Mouse (Mus musculus) neural tube, embryonic 12.5 days (tissue): ENCODE measurements around the gene Icam2. TPM values are rescaled to one million over a fixed set of nuclear protein-coding genes. Genes with fewer than 3 reads are reported as not detected.
A peak's percentile ranks its signal among the peaks of the same experiment; 100 is the strongest.

Source experiments
- ATAC-seq: fragments of 200-750 bp; cut with Nextera tagmentation; 2 replicates; pipeline ENCODE4 v1.8.0; 2017; ENCODE audit warnings: low read depth, mild to moderate bottlenecking, moderate TSS enrichment, moderate library complexity; ENCODE audit not compliant: low FRiP score
- H3K27ac ChIP-seq: fragments of 300-500 bp; sonication (generic); 2 replicates; pipeline ENCODE4 v1.5.1; 2016
- H3K27me3 ChIP-seq: fragments of 300-500 bp; sonication (generic); replicated peaks from 2 replicates; pipeline ENCODE4 v1.6.1; 2016; ENCODE audit warnings: mild to moderate bottlenecking
- H3K36me3 ChIP-seq: fragments of 300-500 bp; sonication (generic); 2 replicates; pipeline ENCODE4 v1.6.1; 2016; ENCODE audit warnings: mild to moderate bottlenecking
- H3K4me1 ChIP-seq: fragments of 300-500 bp; sonication (generic); 2 replicates; pipeline ENCODE4 v1.6.1; 2016
- H3K4me2 ChIP-seq: fragments of 300-500 bp; sonication (generic); replicated peaks from 2 replicates; pipeline ENCODE4 v1.6.1; 2016; ENCODE audit warnings: mild to moderate bottlenecking
- H3K4me3 ChIP-seq: fragments of 300-500 bp; sonication (generic); 2 replicates; pipeline ENCODE4 v1.5.1; 2016
- H3K9ac ChIP-seq: fragments of 300-500 bp; sonication (generic); 2 replicates; pipeline ENCODE4 v1.6.1; 2016; ENCODE audit warnings: mild to moderate bottlenecking
- H3K9me3 ChIP-seq: fragments of 300-500 bp; sonication (generic); 2 replicates; pipeline ENCODE4 v1.6.1; 2016; ENCODE audit warnings: mild to moderate bottlenecking
- WGBS: fragments of 180-500 bp; shearing (Covaris S2); methylation state at CpG from one replicate; pipeline ENCODE4 v1.1.7; 2016; 5-methylcytosine and 5-hydroxymethylcytosine counted together
- polyA plus RNA-seq: library from polyadenylated mRNA; unstranded; fragments of >200 nt; fragmentation: Nextera tagmentation; extraction: Ambion mirVana; gene quantifications from 2 replicates; pipeline ENCODE4 v1.2.1, GENCODE M21; 2016

Icam2 gene
- polyA plus RNA-seq, 1 experiment from 2014 or later, result 16.6 TPM

GRCm38 (mm10) chr11:106389611-106390010 is 1.7 kb upstream of the Icam2 start:
- H3K4me2 ChIP-seq, result no peak overlapping the region
- WGBS, result 58% methylated on average over 3 of the region's 3 CpGs
- peaks cover 5% of the 10 kb centered on the region; the same call in 1 of the 2 replicates for H3K36me3 ChIP-seq
- no peaks in the 10 kb centered on the region for H3K27me3 ChIP-seq
- H3K4me1 ChIP-seq, result no peaks in the 10 kb centered on the region
- H3K4me3 ChIP-seq, result no peak overlapping the region
- no peak overlapping the region for H3K27ac ChIP-seq
- H3K9ac ChIP-seq, result no peak overlapping the region
- no peaks in the 10 kb centered on the region for H3K9me3 ChIP-seq
- no peak for ATAC-seq

- 86% methylated on average over 6 of the region's 6 CpGs for WGBS
- no peaks in the 10 kb centered on the region for H3K4me1 ChIP-seq
- H3K27ac ChIP-seq, result no peak overlapping the region
- H3K4me3 ChIP-seq, result no peak overlapping the region
- no peaks in the 10 kb centered on the region for H3K9me3 ChIP-seq
- no peak overlapping the region for H3K4me2 ChIP-seq
- H3K27me3 ChIP-seq, result no peaks in the 10 kb centered on the region
- no peak overlapping the region for H3K9ac ChIP-seq
- ATAC-seq, result no peak
- H3K36me3 ChIP-seq, result no peaks in the 10 kb centered on the region
Measured at GRCm38 (mm10) chr11:106387020-106387419, 855 bp downstream of the Icam2 start.

- no peak overlapping the region for H3K4me3 ChIP-seq
- H3K9me3 ChIP-seq, result no peaks in the 10 kb centered on the region
- H3K4me1 ChIP-seq, result no peaks in the 10 kb centered on the region
- no peak overlapping the region for H3K9ac ChIP-seq
- no peaks in the 10 kb centered on the region for H3K36me3 ChIP-seq
- no peak overlapping the region for H3K27ac ChIP-seq
- no peak overlapping the region for H3K4me2 ChIP-seq
- no peaks in the 10 kb centered on the region for H3K27me3 ChIP-seq
- ATAC-seq, result no peak
- WGBS, result 87% methylated on average over 3 of the region's 3 CpGs
Measured at GRCm38 (mm10) chr11:106386409-106386808, 1.5 kb downstream of the Icam2 start.

- WGBS, result 81% methylated on average over 6 of the region's 6 CpGs
- Histone ChIP-seq H3K36me3 (no peaks in the 10 kb centered on the region), H3K27me3 (no peaks in the 10 kb centered on the region), H3K27ac (no peak overlapping the region), H3K9me3 (no peaks in the 10 kb centered on the region), H3K9ac (no peak overlapping the region), H3K4me2 (no peak overlapping the region), H3K4me3 (no peak overlapping the region), H3K4me1 (no peaks in the 10 kb centered on the region)
- ATAC-seq, result no peak
Measured at GRCm38 (mm10) chr11:106383051-106383790, 4.7 kb downstream of the Icam2 start.

GRCm38 (mm10) chr11:106382424-106382823 is 5.5 kb downstream of the Icam2 start:
- H3K4me1 ChIP-seq, result no peaks in the 10 kb centered on the region
- no peaks in the 10 kb centered on the region for H3K36me3 ChIP-seq
- no peak for ATAC-seq
- no peak overlapping the region for H3K4me3 ChIP-seq
- no peaks in the 10 kb centered on the region for H3K27me3 ChIP-seq
- no peak overlapping the region for H3K9ac ChIP-seq
- 0 out of 2 replicates have a peak overlapping the region, but pooled peaks have one; percentile 3 for H3K27ac ChIP-seq
- no peak overlapping the region for H3K4me2 ChIP-seq
- no peaks in the 10 kb centered on the region for H3K9me3 ChIP-seq
- whole genome bisulfite sequencing, result 84% methylated on average over 5 of the region's 5 CpGs

GRCm38 (mm10) chr11:106381883-106382282 is 6.0 kb downstream of the Icam2 start:
- H3K4me2 ChIP-seq, result no peak overlapping the region

GRCm38 (mm10) chr11:106381011-106381410 is 6.9 kb downstream of the Icam2 start:
- Histone ChIP-seq H3K36me3 (no peaks in the 10 kb centered on the region), H3K27ac (no peak overlapping the region), H3K4me3 (no peak overlapping the region), H3K4me2 (no peak overlapping the region), H3K4me1 (no peaks in the 10 kb centered on the region), H3K27me3 (no peaks in the 10 kb centered on the region), H3K9me3 (no peaks in the 10 kb centered on the region), H3K9ac (no peak overlapping the region)
- 85% methylated on average over 11 of the region's 11 CpGs for WGBS
- no peak for ATAC-seq

More at GRCm38 (mm10) chr11:106381883-106382282, 6.0 kb downstream of the Icam2 start:
- H3K4me3 ChIP-seq, result no peak overlapping the region
- WGBS, result 87% methylated on average over 7 of the region's 7 CpGs
- no peak overlapping the region for H3K9ac ChIP-seq
- no peaks in the 10 kb centered on the region for H3K4me1 ChIP-seq
- ATAC-seq, result no peak
- H3K36me3 ChIP-seq, result no peaks in the 10 kb centered on the region
- 0 out of 2 replicates have a peak overlapping the region, but pooled peaks have one; percentile 3 for H3K27ac ChIP-seq
- no peaks in the 10 kb centered on the region for H3K27me3 ChIP-seq
- H3K9me3 ChIP-seq, result no peaks in the 10 kb centered on the region

- ATAC-seq, result no peak
- Histone ChIP-seq H3K4me2 (no peak overlapping the region), H3K27ac (no peak overlapping the region)
Measured at GRCm38 (mm10) chr11:106374979-106375378, 12.9 kb downstream of the Icam2 start.

GRCm38 (mm10) chr11:106374559-106374958 is 13.3 kb downstream of the Icam2 start:
- Histone ChIP-seq H3K4me1 (no peaks in the 10 kb centered on the region), H3K27me3 (no peaks in the 10 kb centered on the region), H3K9ac (no peak overlapping the region), H3K36me3 (no peaks in the 10 kb centered on the region), H3K9me3 (no peaks in the 10 kb centered on the region), H3K4me2 (no peak overlapping the region), H3K27ac (no peak overlapping the region), H3K4me3 (no peak overlapping the region)
- WGBS, result 55% methylated on average over 9 of the region's 9 CpGs
- no peak for ATAC-seq

More at GRCm38 (mm10) chr11:106374979-106375378, 12.9 kb downstream of the Icam2 start:
- no peaks in the 10 kb centered on the region for H3K36me3 ChIP-seq
- H3K9ac ChIP-seq, result no peak overlapping the region
- no peaks in the 10 kb centered on the region for H3K27me3 ChIP-seq
- H3K9me3 ChIP-seq, result no peaks in the 10 kb centered on the region
- no peaks in the 10 kb centered on the region for H3K4me1 ChIP-seq
- 86% methylated on average over 5 of the region's 5 CpGs for WGBS
- H3K4me3 ChIP-seq, result no peak overlapping the region

GRCm38 (mm10) chr11:106373998-106374397 is 13.9 kb downstream of the Icam2 start:
- no peak for ATAC-seq
- no peak overlapping the region for H3K4me3 ChIP-seq
- H3K4me1 ChIP-seq, result no peaks in the 10 kb centered on the region
- H3K36me3 ChIP-seq, result no peaks in the 10 kb centered on the region
- 68% methylated on average over 11 of the region's 11 CpGs for WGBS
- H3K4me2 ChIP-seq, result no peak overlapping the region
- no peak overlapping the region for H3K9ac ChIP-seq
- no peaks in the 10 kb centered on the region for H3K27me3 ChIP-seq
- H3K27ac ChIP-seq, result no peak overlapping the region
- no peaks in the 10 kb centered on the region for H3K9me3 ChIP-seq

GRCm38 (mm10) chr11:106366316-106366715 is 21.6 kb downstream of the Icam2 start:
- ATAC-seq, result no peak
- H3K27ac ChIP-seq, result no peak overlapping the region

GRCm38 (mm10) chr11:106365366-106365765 is 22.5 kb downstream of the Icam2 start, which contains the start of gene Prr29:
TSS of gene Prr29 (plus strand) at chr11:106365472.
- 56% methylated on average over 10 of the region's 10 CpGs for WGBS
- no peaks in the 10 kb centered on the region for H3K36me3 ChIP-seq
- no peaks in the 10 kb centered on the region for H3K27me3 ChIP-seq
- peak within 1 kb of the TSS; percentile 31; the same call in 1 of the 2 replicates for H3K4me2 ChIP-seq
- no peak within 1 kb of the TSS for H3K9ac ChIP-seq
- H3K4me3 ChIP-seq, result no peak within 1 kb of the TSS
- no peak within 1 kb of the TSS for H3K27ac ChIP-seq
- H3K9me3 ChIP-seq, result no peaks in the 10 kb centered on the region
- ATAC-seq, result no peak
- H3K4me1 ChIP-seq, result peaks cover 9% of the 10 kb centered on the region

More at GRCm38 (mm10) chr11:106366316-106366715, 21.6 kb downstream of the Icam2 start:
- Histone ChIP-seq H3K27me3 (no peaks in the 10 kb centered on the region), H3K4me3 (no peak overlapping the region), H3K36me3 (no peaks in the 10 kb centered on the region), H3K4me2 (no peak overlapping the region), H3K9ac (no peak overlapping the region), H3K4me1 (peaks cover 9% of the 10 kb centered on the region), H3K9me3 (no peaks in the 10 kb centered on the region)
- 9% methylated on average over 3 of the region's 3 CpGs for WGBS

- Histone ChIP-seq H3K27me3 (no peaks in the 10 kb centered on the region), H3K4me2 (peak overlapping the region; percentile 31; the same call in 1 of the 2 replicates), H3K36me3 (no peaks in the 10 kb centered on the region), H3K4me1 (peaks cover 9% of the 10 kb centered on the region), H3K27ac (no peak overlapping the region), H3K9ac (no peak overlapping the region), H3K9me3 (no peaks in the 10 kb centered on the region), H3K4me3 (no peak overlapping the region)
- WGBS, result 6% methylated on average over 11 of the region's 11 CpGs
- no peak for ATAC-seq
Measured at GRCm38 (mm10) chr11:106364712-106365111, 23.2 kb downstream of the Icam2 start.
